Mouse (Mus musculus): ENCODE measurements around the gene 2210016F16Rik.
A peak's percentile ranks its signal among the peaks of the same experiment; 100 is the strongest.
"Not testable (repeated sequence)": the region's sequence is repeated elsewhere in the genome, so short reads cannot be mapped to it uniquely, and the experiment has no call there.

The 2210016F16Rik gene

DNA sequence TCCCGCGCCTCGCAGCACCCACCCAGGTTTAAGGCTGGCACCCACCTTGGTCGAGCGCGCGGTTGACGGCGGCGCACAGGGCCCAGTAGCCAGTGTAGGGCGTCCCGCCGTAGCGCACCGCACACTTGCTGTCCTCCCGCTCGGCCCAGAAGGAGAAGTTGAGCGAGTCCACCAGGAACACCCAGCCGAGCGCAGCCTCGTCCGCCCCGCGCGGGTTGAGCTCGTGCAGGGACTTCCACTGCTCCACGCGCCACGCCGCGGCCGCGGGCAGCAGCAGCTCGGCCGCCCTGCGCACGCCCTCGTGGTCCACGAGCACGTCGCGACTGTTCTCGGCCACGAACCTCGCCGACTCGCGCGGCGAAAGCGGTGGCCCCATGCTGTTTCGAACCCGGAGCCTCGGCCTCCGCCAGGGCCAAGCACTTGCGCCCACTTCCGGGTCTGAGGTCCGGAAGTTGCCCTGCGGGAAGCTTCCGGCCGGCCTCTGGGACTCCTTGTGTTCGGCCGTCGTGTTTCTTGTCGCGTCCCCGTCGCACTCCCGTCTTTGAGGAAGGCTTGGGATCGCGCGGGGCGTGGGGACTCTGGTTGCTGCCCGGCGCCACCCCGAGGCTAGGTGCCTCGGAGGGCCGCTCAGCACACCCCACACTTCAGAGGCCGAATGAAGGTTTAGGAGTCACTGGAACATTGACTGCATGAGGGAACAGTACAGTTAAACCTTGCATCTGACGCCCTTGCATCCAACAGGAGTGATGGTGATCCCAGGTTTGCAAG is at the start of gene 2210016F16Rik:
TSS of gene 2210016F16Rik (minus strand) at position 447 of the 768 bp plus-strand sequence.
- DNase-seq (ENCODE audit: low spot score) = no peak

- no peak for DNase-seq (ENCODE audit: low spot score)
Measured at GRCm38 (mm10) chr13:58423061-58423660, 38.1 kb upstream of the 2210016F16Rik start.

DNA sequence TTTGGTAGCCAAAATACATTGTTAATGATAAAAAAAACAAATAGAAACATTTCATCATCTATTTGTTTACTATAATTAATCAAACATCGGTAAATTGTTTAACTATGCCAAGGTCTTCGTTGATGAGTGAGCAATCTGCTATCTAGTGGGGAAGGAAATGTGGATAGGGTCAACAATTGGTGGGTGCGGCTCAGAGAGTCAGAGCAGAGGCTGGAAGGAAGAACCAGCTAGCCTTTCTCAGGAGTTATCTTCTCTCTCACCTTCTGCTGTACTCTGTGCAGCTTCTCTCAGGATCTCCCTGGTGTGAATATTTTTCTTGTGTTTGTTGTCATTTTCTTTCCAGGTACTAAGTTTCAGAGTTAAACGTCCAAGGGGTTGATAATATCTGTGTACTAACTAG is 37.2 kb upstream of the 2210016F16Rik start:
- DNase-seq (ENCODE audit: low spot score) = no peak

- DNase-seq (ENCODE audit: low spot score) = no peak
Measured at GRCm38 (mm10) chr13:58421026-58421425, 36.0 kb upstream of the 2210016F16Rik start.

- DNase-seq (ENCODE audit: low spot score) = no peak
Measured at GRCm38 (mm10) chr13:58419266-58419665, 34.2 kb upstream of the 2210016F16Rik start.

- DNase-seq (ENCODE audit: low spot score) = no peak
Measured at GRCm38 (mm10) chr13:58418656-58419055, 33.6 kb upstream of the 2210016F16Rik start.

DNA sequence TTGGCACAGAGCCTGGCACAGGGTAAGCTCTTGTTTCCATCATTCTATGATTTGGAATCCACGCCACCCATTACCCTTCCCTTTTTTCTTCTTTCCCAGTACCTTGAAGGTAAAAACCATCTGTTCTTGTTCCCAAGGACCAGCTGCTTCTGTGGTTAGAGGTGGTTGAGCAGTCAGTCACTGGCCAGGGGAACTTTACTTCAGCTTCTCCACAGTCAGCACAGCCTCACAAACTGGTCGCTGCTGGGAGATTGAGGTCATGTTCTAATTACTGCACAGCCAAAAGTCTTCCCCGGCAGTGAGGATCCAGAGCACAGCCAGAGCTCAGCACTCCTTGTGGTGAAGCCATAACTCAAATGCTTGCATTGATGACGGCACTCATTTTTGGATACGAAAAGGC is 30.8 kb upstream of the 2210016F16Rik start:
- no peak for DNase-seq (ENCODE audit: low spot score)

GRCm38 (mm10) chr13:58415374-58415773 is 30.3 kb upstream of the 2210016F16Rik start:
- no peak for DNase-seq (ENCODE audit: low spot score)

GRCm38 (mm10) chr13:58411073-58411472 is 26.0 kb upstream of the 2210016F16Rik start:
- DNase-seq (ENCODE audit: low spot score) = no peak

DNA sequence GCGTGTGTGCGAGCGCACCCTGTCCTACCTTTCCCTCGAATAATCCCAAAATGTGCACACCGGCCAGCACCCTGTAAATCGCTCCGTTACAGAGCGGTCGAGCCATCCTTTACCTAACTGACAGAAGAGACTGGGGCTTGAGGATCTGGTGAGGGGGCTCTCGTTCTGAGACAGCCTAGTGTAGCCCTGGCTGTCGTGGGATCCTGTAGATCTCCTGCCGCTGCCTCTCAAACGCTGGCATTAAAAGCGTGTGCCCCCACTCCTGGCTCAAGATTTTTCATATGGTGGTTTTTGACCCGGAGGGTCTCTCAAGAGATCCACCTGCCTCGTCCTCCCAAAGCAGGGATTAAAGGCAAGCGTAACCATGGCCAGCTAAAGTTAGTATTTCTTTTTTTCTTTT is 18.2 kb upstream of the 2210016F16Rik start, which contains the start of gene Hnrnpk:
TSS of gene Hnrnpk (minus strand) at position 101 of the 400 bp plus-strand sequence.
- not testable (repeated sequence) for DNase-seq (ENCODE audit: low spot score)

GRCm38 (mm10) chr13:58402744-58403110 is 17.7 kb upstream of the 2210016F16Rik start:
- DNase-seq (ENCODE audit: low spot score) = no peak

DNA sequence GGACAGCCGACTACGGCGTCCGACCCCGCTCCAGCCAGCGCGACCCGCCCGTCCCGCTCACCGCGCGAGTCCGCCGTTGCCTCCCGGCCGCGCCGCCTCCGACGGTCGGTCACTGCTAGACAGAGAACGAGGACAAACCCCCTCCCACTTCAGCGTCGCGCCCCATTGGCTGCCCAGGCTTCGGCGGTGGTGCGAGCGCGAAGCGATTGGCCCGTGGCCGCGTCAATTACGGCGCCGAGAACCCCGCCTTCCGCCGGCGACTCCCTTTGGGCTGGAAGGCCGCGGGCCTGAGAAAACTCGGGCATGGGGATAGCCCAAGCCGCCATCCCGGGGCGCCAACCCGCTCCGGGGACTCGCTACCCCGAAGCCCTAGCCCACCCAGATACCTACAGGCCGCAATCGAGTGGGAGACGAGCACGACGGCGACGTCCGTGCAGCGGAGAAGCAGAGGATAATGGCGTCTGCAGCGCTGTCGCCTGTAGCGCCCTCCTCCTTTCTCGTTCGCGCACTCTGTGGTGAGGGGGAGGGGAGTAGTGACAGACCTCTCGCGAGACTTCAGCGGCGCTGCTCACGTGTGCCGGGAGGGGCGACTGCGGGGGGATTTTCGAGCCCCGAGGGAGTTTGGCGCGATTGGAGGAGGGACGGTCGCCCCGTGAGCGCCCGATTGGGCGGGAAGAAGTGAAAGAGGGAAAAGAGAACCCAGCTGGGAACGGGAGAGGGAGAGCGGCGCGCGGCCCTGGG is 17.1 kb upstream of the 2210016F16Rik start, which contains the start of gene Rmi1:
TSS of gene Rmi1 (plus strand) at position 246 of the 741 bp plus-strand sequence.
- DNase-seq (ENCODE audit: low spot score) = peak; percentile 94

- peak; percentile 21 for DNase-seq (ENCODE audit: low spot score)
Measured at GRCm38 (mm10) chr13:58401135-58402002, 16.3 kb upstream of the 2210016F16Rik start.

DNA sequence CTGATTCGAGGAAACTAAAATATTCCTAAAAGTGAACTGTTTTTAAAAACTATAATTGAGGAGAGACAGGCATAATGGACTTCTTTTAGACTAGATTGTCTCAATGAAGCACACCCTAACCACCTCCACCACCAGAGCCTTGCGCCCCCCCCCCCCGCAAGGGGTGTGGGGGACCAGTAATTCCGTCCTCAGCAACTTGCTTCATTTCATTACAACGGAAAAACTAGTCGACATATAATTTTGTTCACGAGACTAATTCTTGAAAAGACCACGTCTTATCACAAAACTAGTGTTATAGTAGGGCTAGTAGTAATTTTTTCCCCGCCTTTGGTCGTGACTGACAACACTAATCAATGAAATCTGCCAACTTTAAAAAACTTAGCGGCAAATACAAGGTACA is 15.6 kb upstream of the 2210016F16Rik start:
- no peak for DNase-seq (ENCODE audit: low spot score)

- no peak for DNase-seq (ENCODE audit: low spot score)
Measured at GRCm38 (mm10) chr13:58397651-58398050, 12.6 kb upstream of the 2210016F16Rik start.

GRCm38 (mm10) chr13:58394392-58394791 is 9.4 kb upstream of the 2210016F16Rik start:
- not testable (repeated sequence) for DNase-seq (ENCODE audit: low spot score)

GRCm38 (mm10) chr13:58389324-58389951 is 4.4 kb upstream of the 2210016F16Rik start:
- DNase-seq (ENCODE audit: low spot score) = no peak

DNA sequence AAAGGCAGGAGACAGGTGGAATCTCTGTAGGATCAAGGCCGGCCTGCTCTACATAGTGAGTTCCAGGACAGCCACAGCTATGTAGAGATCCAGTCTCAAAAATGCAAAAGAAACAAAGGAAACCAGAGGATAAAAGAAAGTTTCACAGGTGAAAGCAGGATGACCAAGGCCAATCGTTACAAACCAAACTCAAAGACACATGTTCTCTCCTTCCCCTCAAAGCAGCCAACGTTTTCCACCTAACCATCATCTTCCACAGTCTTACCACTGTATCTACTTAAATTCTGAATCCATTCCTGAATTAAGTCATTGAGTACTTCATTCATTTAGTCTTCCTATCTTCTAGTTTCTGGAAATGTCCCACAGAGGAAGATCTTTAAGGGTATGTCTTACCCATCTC is 3.4 kb upstream of the 2210016F16Rik start:
- DNase-seq (ENCODE audit: low spot score) = no peak

- DNase-seq (ENCODE audit: low spot score) = no peak
Measured at GRCm38 (mm10) chr13:58387948-58388347, 2.9 kb upstream of the 2210016F16Rik start.

- no peak for DNase-seq (ENCODE audit: low spot score)
Measured at GRCm38 (mm10) chr13:58385547-58385920, 509 bp upstream of the 2210016F16Rik start.

DNA sequence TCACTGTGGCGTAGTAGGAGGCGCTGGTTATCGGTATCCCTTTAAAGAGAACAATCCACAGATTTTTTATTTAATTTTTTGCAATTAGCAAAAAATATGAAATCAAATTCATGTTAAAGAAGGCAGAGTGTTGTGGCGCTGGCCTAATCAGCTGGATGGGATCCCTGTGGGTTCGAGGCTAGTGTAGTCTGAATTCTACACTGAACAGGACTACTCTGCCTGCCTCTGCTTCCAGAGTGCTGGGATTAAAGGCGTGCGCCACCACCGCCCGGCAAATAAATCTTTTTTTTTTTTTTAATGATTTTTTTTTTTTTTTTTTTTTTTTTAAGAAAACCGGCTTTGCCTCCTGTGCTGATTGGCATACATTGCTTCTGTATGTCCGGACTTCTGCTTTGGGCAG is 654 bp downstream of the 2210016F16Rik start:
- DNase-seq (ENCODE audit: low spot score) = no peak

Measured in urinary bladder, postnatal 10 days (tissue).